Mouse (Mus musculus) bone marrow macrophage, adult 2 months (primary cell): Measurements from ENCODE around the gene Tmem131.

Experiments used
- CTCF ChIP-seq: IDR thresholded peaks from 2 replicates; pipeline ENCODE4 v1.5.1; 2012; ENCODE audit warnings: low read depth, mild to moderate bottlenecking, low read length, moderate library complexity
- POLR2A ChIP-seq: IDR thresholded peaks from 2 replicates; pipeline ENCODE4 v1.6.1; 2012; ENCODE audit warnings: mild to moderate bottlenecking, low read depth, low read length, borderline replicate concordance

DNA sequence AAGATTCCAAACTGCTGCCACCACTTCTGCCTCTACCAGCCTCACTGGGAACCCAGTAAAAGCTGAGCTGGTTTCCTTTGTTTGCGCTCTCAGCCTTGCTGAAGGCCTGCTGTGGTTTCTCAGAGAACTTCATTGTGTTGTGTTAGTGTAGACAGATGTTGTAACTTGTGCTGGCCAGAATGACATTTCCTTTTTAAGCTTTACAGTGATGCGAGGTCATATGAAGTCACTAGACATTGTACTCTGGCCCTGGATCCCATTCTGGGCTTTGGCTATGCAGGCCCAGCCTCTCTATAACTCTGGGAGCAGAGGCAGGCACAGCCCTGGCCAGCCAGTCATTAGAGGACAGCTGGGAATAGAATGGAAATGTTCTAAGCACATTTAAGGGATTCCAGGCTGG is 81.7 kb downstream of the Tmem131 start:
- TF ChIP-seq CTCF = no peak
- no peak for TF ChIP-seq POLR2A
